Comparison of ENCODE assay signal across 14 mouse cellular contexts in genomic region chr13:57281941-57282710, GRCm38 (mm10).
DNase-seq lines count a peak whose midpoint lies in the region; ATAC-seq and TF ChIP-seq lines count a peak whose summit lies in the region.
"Had no signal": no experiment of that assay in that cellular context is flagged by ENCODE, and none has a peak within 500 bp of the region (broad histone marks: within the 10 kb centered on the region; RNA-seq: fewer than 3 reads in every experiment).

No protein-coding gene starts in this region.

- no peak overlapping the region for H3K27ac ChIP-seq in testis, adult 2 months (ENCODE audit: control insufficient read depth, insufficient read depth, low read depth, low read length)
- H3K27ac ChIP-seq in midbrain, embryonic 14.5 days (replicated peaks; ENCODE audit: low read depth, low read length), result no peak overlapping the region
- H3K27ac ChIP-seq in liver, embryonic 12.5 days, result no peak overlapping the region
- H3K27ac ChIP-seq: intestine, embryonic 15.5 days; limb, embryonic 15.5 days; macrophage; stomach, embryonic 15.5 days had no signal

- TF ChIP-seq CTCF in testis, adult 2 months (IDR thresholded peaks at IDR 0.05; ENCODE audit: control insufficient read depth, insufficient read depth, insufficient replicate concordance, low read depth, low read length), result no peak

- H3K36me3 ChIP-seq in testis, adult 2 months (ENCODE audit: control insufficient read depth, insufficient read depth, low read length), result no peaks in the 10 kb centered on the region
- H3K36me3 ChIP-seq in midbrain, embryonic 14.5 days (ENCODE audit: control insufficient read depth, insufficient read depth, low read length), result no peaks in the 10 kb centered on the region
- H3K36me3 ChIP-seq in liver, embryonic 12.5 days, result no peaks in the 10 kb centered on the region
- H3K36me3 ChIP-seq: intestine, embryonic 15.5 days; limb, embryonic 15.5 days; stomach, embryonic 15.5 days had no signal

- no peak for ATAC-seq in midbrain, embryonic 14.5 days (ENCODE audit: low FRiP score, low TSS enrichment)
- no peak for ATAC-seq in liver, embryonic 12.5 days
- ATAC-seq: intestine, embryonic 15.5 days had no signal

- peak overlapping the region; percentile 84 for H3K4me3 ChIP-seq in testis, adult 2 months (ENCODE audit: control insufficient read depth, low read depth, low read length)
- H3K4me3 ChIP-seq in midbrain, embryonic 14.5 days (replicated peaks; ENCODE audit: low read depth, low read length), result no peak overlapping the region
- H3K4me3 ChIP-seq in liver, embryonic 12.5 days, result no peak overlapping the region
- H3K4me3 ChIP-seq: intestine, embryonic 15.5 days; limb, embryonic 15.5 days; stomach, embryonic 15.5 days had no signal

- peak; percentile 66; the same call in 1 of the 2 replicates for TF ChIP-seq POLR2A in testis, adult 2 months (IDR thresholded peaks at IDR 0.05; ENCODE audit: control insufficient read depth, low read depth, low read length)

- H3K4me1 ChIP-seq in testis, adult 2 months (ENCODE audit: control insufficient read depth, insufficient read depth, low read length), result peaks cover 8% of the 10 kb centered on the region
- H3K4me1 ChIP-seq in midbrain, embryonic 14.5 days (ENCODE audit: control insufficient read depth, insufficient read depth, low read length), result 0 out of 2 replicates have a peak, but pooled peaks cover 5% of the 10 kb centered on the region
- no peaks in the 10 kb centered on the region for H3K4me1 ChIP-seq in liver, embryonic 12.5 days
- H3K4me1 ChIP-seq: limb, embryonic 15.5 days; stomach, embryonic 15.5 days had no signal

- peak; percentile 85 for DNase-seq in heart, adult 11 months
- DNase-seq in heart, adult 9 months (ENCODE audit: low spot score in 2 of 2), result no peak
- no peak for DNase-seq in testis, postnatal 10 days (ENCODE audit: low spot score)
- peak; percentile 20 for DNase-seq in midbrain, embryonic 14.5 days
- no peak for DNase-seq in thymus, postnatal 36 days
- DNase-seq in embryo, embryonic 11 days, result no peak
- DNase-seq: gastrocnemius, postnatal 36 days; lung, adult 2 months had no signal

- no peak overlapping the region for H3K9ac ChIP-seq in midbrain, embryonic 14.5 days (replicated peaks; ENCODE audit: low read length)
- no peak overlapping the region for H3K9ac ChIP-seq in liver, embryonic 12.5 days
- H3K9ac ChIP-seq: intestine, embryonic 15.5 days; limb, embryonic 15.5 days; stomach, embryonic 15.5 days had no signal

- no peaks in the 10 kb centered on the region for H3K9me3 ChIP-seq in midbrain, embryonic 14.5 days (ENCODE audit: control insufficient read depth, low read length)
- H3K9me3 ChIP-seq in liver, embryonic 12.5 days (replicated peaks), result no peaks in the 10 kb centered on the region
- H3K9me3 ChIP-seq: intestine, embryonic 15.5 days; limb, embryonic 15.5 days; stomach, embryonic 15.5 days had no signal

- H3K27me3 ChIP-seq in testis, adult 2 months (ENCODE audit: control insufficient read depth, insufficient read depth, low read length), result no peaks in the 10 kb centered on the region
- H3K27me3 ChIP-seq in midbrain, embryonic 14.5 days (ENCODE audit: control insufficient read depth, insufficient read depth, low read length), result no peaks in the 10 kb centered on the region
- H3K27me3 ChIP-seq in liver, embryonic 12.5 days (replicated peaks), result 0 out of 2 replicates have a peak, but pooled peaks cover 6% of the 10 kb centered on the region
- H3K27me3 ChIP-seq: intestine, embryonic 15.5 days; stomach, embryonic 15.5 days had no signal

- 65% methylated on average over 24 of the region's 24 CpGs for WGBS in midbrain, embryonic 14.5 days
- 38% methylated on average over 24 of the region's 24 CpGs for WGBS in liver, embryonic 12.5 days (ENCODE audit: insufficient replicate concordance)

- no peak overlapping the region for H3K4me2 ChIP-seq in midbrain, embryonic 14.5 days (ENCODE audit: low read length)
- no peak overlapping the region for H3K4me2 ChIP-seq in liver, embryonic 12.5 days
- H3K4me2 ChIP-seq: intestine, embryonic 15.5 days; limb, embryonic 15.5 days; stomach, embryonic 15.5 days had no signal

Comparison
In these comparisons a context has a peak if more than half of its experiments do, and no peak if none do; other contexts are left out.
1. DNase-seq: peak in heart, adult 11 months (single experiment) and midbrain, embryonic 14.5 days (single experiment); none in heart, adult 9 months (0 of 2), testis, postnatal 10 days (single experiment), thymus, postnatal 36 days (0 of 2) and embryo, embryonic 11 days (single experiment).